Mouse (Mus musculus) heart, postnatal 36 days (tissue): ENCODE data around the gene Vps13d. TPM values are rescaled to one million over a fixed set of nuclear protein-coding genes. Genes with fewer than 3 reads are reported as not detected.

Source experiments
- DNase-seq, 2 experiments: peaks; one replicate each; pipeline ENCODE4 v3.0.0; 2021 to 2022
- intact Hi-C: fragments of 180-260 bp; cut with DNase I; formaldehyde crosslinking; loops from one replicate; pipeline ENCODE4 v1.15.1; 2025
- total RNA-seq, 2 experiments: library from RNA; stranded (reverse); gene quantifications; 2 replicates each; pipeline ENCODE4 v1.2.3; 2021

The Vps13d gene
- total RNA-seq, 2 experiments from 2014 or later = 70.1 to 73.5 TPM

DNA sequence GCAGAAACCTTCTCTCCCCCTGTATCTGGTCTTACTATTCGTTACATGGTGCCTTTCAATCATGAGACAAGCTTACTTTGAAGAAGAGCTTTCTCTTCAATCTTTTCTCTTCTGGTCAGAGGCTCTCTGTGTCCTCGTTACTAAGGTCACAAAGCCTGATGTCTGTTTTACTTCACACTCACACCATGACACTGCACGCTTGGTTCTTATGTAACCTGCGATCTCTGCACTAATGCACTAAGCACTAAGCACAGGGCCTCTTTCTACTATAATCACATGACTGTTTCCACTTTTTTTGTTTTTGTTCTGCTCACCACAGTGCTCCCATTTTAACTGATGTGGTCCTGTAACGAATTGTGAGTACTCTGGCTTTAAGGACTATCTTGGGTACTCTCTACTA is 146.8 kb downstream of the Vps13d start:
- intact Hi-C loops = loop anchor here (10.0 kb wide), 1 partner anchor 93 kb away; no protein-coding TSS in a partner anchor
- no peak for DNase-seq

DNA sequence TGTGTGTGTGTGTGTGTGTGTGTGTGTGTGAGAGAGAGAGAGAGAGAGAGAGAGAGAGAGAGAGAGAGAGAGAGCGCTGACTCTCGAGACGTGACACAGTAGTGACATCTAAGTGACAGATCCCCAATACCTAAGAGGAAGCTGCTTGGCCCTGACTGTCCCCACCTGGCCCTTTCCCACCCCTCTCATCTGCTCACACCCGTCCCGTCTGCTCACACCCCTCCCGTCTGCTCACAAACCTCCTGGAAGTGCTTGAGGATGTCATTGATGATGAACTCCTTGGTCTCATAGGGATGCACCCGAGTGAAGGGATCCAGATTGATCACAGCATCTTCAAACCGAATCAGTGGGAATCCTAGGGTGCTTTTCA is 148.8 kb downstream of the Vps13d start:
- intact Hi-C loops = loop anchor here (10.0 kb wide), 1 partner anchor 91 kb away; no protein-coding TSS in a partner anchor
- DNase-seq = no peak

DNA sequence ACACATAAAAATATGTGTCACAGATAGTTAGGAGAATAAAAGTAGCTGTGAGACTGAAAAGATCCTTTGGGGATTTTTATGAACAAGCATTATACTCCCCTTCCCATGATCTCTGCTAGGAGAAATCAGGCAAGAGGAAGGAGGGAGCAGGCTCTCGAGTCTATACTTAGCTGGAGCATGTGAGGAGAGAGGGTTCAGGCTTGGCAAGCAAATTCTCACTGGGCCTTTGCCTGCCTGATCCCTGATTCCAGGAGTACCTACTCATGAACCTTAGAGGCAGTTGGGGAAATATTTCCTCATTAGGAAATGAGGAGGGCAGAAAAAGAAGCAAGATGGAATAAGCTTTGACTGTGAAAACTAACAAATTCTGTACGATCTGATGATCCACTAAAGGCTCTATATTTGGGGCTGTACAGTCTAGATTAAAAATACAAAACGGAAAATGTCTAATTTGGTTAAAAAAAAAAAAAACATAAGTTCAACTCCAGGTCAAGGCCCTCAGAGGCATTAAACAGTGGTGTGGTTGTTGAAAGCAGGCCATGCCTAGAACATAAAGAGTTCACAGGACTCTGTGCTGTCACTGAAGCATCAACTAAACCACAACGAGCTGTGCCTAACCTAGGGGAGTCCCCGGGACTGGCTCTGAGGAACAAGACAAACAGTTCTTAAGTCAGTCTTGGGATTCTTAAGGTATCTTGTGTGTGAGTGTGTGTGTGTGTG is 149.3 kb downstream of the Vps13d start:
- intact Hi-C loops = loop anchor here (10.0 kb wide), 1 partner anchor 91 kb away; no protein-coding TSS in a partner anchor
- no peak for DNase-seq

DNA sequence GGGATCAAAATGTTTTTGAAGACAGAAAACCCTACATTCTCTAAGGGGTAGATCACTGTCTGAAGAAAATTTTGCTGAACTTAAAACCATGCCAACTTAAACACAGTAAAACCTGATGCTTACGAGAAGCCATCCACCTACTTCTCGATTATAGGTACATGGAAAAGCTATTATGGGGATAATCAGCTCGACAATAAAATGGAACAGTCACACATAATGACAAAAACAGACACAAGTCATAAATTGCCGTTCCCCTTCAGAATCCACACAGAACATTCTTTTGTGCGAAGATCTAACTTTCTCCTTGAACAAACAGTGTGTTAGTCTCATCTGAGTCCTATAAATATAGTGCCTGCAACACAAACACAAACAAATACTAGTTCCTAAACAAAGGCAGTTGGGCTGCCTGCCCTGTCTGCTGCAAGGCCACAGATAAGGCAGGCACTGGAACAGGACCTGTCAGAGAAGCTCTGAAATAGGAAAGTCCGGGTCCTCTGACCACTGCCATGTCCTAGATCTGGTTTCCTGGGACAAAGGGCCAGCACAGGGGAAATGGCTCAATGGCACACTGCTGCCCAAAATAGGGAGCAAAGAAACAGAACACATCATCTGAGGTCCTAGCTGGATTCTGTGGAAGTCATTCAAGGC is 153.5 kb downstream of the Vps13d start:
- DNase-seq = peak in 1 of 2 experiments; percentile 57
- intact Hi-C loops = loop anchor here (2.0 to 10.0 kb wide), 2 partner anchors 87 to 151 kb away; no protein-coding TSS in a partner anchor

DNA sequence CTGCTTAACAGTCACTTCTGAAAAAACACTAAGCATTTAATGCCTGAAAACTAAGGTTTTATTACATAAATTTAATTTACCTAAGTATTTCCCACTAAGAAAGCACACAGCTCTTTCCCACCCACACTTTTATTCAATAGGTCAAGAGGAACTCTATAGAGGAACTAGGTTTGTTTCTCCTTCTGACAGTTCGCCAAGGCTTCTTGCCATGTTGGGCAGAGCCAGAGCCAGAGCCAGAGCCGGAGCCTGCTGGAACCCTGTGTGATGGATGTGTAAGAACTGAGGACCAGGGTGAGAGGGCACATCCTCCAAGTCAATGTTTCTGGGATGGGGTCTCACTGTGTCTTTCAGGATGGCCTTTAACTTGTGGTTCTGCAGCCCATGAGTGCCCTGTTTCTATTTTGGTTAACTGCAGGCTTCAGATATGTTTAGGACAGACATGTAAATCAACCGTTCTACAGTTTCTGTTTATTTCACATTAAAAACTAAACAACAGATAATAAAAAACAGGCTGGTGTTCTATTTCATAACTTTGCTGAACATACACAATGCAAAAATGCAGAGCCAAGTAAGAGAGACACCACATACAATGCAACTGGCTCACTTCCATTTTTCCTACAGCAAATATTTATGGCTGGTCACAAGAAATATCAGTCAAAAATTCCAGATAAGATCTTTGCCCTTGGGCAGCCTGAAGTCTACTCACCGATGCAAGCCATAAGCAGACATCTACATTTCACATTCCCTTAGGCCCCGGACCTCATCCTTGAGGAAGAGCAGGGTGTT is 157.0 kb downstream of the Vps13d start:
- no peak for DNase-seq
- intact Hi-C loops = no loop called here

DNA sequence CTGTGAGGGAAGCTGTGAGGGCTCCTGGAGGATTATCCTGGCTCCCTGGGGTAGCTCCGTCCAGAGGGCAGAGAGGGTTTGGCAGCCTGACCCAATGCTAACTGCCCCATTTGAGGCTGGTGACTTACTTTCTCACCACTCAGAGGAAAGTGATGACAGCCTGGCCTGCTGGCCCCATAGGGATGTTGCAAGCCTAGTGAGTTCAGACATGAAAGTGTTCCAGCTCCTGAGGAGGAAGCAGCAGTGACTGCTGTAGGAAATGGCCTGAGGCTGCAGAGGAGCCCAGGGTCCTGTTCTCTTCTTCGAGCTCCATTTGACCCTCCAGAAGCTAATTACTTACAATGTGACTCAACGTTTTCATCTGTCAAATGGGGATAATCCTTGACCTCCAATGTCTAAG is 157.8 kb downstream of the Vps13d start:
- intact Hi-C loops = no loop called here
- DNase-seq = no peak

DNA sequence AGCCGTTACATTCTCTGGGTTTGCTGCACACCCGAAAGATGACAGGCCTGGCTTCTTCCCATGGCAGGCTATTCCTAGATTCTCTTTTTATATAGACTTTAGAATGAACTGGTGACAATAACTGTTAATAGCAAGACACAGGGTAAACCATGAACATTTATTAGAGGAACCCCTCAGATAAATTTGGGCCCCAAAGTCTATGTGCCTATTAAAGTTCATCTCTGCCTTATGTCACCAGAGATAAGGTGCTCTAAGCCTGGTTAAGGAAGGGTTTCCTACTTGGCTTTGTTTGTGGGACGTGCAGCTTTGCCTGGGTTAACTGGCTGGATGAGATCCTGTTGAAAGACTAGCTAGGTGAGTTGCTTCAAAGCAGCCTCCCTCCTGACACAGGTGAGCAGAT is 159.4 kb downstream of the Vps13d start:
- DNase-seq = no peak
- intact Hi-C loops = no loop called here

DNA sequence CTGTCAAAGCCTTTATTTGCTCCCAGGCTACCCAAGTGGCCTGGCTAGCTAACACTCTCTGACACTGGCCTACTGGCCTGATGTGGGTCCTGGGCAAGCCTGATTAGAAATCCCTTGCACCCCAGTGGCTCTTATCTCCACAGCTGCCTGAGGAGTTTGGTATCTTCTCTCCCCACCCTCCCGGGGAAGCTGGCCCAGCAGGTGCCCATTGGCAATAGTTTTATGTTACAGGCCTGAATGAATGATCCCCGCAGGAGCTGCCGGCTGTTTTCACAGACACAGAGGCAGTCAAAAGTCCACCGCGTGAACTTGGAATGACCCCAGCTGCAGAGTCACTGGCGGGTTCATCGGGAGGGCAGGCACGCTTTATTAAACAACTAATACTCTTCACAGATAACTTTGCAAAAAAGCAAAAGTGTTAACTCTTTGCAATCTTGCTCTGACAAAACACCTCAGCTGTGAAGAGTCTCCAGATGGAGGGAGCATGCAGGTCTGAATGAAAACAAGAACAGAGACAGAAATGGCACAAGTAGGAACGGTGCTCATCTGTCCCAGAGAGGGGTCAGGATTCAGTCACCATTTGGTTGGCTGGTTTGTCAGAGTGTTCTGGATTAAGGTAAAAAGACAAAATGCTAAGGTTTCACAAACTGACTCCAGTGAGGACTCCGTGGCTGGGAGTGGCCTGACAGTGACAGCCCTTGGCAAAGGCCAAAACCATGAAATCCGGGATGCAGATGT is 160.1 kb downstream of the Vps13d start:
- DNase-seq = peak in 1 of 2 experiments; percentile 46
- intact Hi-C loops = no loop called here

DNA sequence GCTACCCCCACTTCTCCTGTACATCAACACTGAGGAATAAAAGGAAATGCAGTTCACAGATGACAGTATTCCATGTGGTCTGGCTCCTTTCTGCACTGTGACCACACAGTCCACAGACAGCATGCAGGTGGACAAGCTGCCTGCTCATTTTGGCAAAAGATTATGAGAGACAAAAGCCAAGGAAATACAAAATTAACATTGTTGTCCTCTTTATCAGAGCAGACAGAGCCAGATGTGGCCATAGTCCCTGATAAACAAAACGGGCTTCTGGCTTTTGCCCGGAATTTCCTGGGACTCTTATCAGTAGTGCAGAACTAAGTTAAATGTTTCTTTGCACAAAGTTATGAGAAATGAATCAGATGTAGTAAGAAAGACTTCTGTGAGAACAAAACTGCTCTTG is 161.4 kb downstream of the Vps13d start:
- intact Hi-C loops = no loop called here
- no peak for DNase-seq

DNA sequence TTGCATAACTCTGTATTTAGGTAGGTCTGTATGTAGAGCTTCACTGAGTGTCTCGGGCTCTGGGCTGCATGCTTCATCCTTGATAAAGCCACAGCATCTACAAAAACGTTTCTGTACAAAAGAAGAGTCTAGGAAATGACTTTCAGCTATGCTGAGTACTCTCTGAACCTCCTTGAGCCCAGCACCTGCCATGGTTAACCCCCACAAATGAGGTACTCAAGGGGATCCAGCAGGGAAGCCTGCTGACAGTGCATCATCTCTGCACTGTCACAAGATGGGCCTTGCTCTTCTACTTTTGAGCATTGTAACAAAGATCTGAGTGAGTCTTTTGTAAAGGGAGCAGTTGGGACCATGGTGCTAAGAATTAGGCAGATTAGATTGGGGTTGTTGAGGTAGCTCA is 162.2 kb downstream of the Vps13d start:
- intact Hi-C loops = no loop called here

DNA sequence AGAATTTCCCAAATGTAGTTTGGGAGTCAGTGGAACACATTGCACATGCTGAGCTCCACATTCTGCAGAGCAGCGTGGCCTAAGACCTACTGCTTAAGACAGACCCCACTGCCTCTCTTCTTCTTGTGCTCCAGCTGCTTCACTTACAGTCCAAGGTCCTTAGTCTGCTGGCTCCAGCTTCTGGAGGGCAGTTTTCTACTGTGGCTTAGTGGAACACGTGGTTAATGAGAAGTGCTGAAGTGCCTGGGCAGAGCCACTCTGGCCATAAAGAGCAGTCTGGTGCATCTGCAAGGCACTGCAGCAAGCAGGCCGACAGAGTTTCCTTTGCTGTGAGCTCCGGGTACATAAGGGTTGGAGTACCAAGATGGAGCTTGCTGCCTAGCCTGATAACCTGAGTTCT is 163.3 kb downstream of the Vps13d start:
- no peak for DNase-seq
- intact Hi-C loops = no loop called here

More for the DNA sequence above, 162.2 kb downstream of the Vps13d start:
- DNase-seq = no peak

DNA sequence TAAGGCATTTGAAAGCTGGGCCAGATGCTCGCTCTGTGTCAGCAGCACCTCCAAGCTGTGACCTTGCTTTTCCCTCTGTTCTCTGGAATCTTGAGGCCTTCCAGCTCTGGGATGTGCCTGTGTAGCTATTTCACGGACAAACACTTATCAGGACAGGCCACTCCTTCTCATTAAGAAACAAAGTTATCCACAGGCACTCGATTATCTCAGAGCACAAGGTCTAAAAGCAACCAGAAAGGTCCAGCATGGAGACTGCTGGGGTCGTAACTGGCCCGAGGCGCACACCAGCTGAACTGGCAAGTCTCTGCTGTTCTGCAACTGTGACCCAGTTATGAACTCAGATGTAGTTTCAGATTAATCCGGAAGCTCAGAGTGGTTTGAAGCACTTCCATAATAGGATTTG is 168.4 kb downstream of the Vps13d start:
- intact Hi-C loops = no loop called here
- peak; percentile 37 to 50 for DNase-seq

DNA sequence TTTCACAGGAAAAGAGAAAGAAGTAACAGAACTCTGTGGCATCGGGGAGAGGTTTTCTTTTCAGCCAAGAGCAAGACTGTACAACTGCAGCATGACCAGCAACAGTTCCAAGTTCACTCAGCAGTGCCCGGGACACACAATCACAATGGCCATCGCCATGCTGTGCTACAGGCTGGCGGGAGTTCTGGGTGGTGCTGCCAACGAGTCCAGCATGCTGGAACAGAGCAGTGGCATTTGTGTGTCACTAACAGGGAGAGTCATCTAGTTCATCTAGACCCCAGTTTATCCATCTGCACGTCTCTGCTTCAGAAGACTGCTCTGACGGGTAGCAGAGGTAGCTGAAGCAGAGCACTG is 169.4 kb downstream of the Vps13d start:
- DNase-seq = peak; percentile 53 to 59
- intact Hi-C loops = no loop called here

DNA sequence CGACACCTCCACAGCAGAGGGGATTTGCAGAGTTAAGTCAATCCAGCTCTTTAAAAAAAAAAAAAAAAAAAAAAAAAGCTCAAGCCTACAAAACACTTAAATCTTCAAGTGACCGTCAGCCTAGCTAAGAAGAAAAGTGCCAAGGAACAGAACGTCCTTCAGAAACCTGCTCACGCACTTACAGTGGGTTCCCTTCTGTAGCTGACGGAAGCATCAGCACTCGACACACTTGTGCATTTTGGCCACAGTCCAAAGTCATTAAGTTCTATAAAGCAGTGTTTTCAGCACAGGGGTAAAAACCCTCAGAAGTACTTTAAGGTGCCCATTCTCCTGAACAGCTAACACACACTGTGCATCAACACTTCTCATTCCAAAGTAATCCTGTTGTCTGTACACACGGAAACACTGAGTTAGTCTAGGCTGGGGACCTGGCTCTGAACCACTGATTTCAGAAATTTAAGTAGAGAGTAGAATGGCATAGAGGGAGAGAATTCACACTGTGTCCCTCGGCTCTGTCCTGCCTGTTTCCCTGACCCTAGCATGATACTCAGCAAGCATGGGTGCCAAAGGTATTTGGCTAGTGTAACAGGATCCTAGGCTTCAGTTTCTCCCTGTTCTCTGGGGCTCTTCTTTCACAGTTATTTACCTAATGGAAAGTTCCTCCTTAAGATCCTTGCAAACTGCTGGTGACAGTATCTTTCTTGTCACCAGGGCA is 170.0 kb downstream of the Vps13d start:
- DNase-seq = peak in 1 of 2 experiments; percentile 41
- intact Hi-C loops = loop anchor here (5.0 kb wide), 1 partner anchor 43 kb away; no protein-coding TSS in a partner anchor

DNA sequence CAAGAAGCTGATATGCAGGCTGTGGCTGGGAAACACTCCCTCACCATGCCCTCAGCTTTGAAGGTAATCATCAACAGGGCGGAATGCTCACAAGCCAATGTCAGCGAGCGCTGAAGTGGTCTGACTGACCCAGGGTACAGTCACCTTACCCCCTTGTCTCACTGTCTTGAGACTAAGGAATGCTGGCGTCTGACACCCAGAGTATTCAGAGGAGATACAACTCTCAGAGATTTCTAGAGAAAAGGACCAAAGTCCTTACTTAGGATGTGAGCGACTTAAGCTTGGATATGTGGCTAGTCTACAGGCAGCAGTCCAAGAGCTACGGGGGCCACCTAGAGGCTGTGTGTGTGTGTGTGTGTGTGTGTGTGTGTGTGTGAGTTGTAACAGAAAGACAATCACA is 170.9 kb downstream of the Vps13d start:
- intact Hi-C loops = loop anchor here (5.0 kb wide), 1 partner anchor 42 kb away; no protein-coding TSS in a partner anchor
- no peak for DNase-seq

DNA sequence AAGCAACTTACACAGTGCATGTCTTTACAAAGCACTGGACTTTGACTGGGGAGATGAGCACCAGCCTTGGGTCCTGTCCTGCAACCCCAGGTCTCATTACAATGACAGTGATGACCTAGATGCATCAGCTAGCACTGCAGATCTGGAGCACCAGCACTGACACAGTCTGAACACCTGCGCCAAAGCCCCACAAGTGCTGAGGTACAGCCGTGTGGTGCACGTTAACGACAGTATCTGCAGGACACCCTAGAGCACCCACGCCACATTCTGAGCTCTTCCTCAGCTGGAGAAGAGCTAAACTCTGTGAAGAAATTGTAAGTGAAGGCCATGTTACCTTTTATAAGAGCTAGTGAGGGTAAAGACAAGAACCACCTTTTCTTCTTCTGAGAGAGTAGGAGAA is 172.0 kb downstream of the Vps13d start:
- intact Hi-C loops = loop anchor here (5.0 kb wide), 1 partner anchor 41 kb away; no protein-coding TSS in a partner anchor
- DNase-seq = no peak

DNA sequence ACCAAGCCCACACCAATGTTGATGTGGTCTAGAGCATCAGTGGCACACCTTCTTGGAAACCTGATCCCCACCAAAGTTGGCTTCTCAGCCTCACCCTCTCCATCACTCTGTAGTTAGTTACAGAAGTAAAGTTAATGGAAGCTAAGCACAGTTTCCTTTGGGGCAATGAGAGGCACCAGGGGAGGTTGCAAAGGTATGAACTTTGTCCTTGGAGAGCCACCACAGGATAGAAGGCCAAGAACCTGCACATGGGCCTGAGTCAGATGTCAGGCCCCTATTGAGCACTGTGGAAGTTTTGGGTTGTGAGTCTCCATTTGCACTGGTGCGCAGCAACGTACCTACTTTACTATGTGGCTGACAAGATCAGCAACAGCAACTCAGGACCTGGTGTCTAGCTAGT is 172.6 kb downstream of the Vps13d start:
- intact Hi-C loops = loop anchor here (5.0 kb wide), 1 partner anchor 40 kb away; no protein-coding TSS in a partner anchor
- no peak for DNase-seq

DNA sequence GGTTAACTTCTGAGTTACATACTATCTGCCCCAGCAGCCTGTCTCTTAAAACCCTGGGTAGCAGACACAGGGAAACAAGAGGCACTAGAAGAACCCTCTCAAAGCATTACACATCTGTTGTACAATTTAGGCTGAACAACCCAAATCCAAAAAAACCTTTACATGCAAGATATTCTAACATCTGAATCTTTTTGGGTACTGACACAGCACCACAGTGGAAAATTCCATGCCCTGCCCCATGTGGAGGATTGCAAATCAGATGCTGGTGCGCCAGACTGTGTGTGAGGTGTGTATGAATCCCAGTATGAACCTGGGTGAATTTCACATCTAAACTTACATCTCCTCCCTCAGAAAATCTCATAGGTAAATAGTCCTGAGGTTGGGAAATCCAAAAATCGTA is 174.4 kb downstream of the Vps13d start:
- no peak for DNase-seq
- intact Hi-C loops = loop anchor here (5.0 kb wide), 1 partner anchor 38 kb away; no protein-coding TSS in a partner anchor

DNA sequence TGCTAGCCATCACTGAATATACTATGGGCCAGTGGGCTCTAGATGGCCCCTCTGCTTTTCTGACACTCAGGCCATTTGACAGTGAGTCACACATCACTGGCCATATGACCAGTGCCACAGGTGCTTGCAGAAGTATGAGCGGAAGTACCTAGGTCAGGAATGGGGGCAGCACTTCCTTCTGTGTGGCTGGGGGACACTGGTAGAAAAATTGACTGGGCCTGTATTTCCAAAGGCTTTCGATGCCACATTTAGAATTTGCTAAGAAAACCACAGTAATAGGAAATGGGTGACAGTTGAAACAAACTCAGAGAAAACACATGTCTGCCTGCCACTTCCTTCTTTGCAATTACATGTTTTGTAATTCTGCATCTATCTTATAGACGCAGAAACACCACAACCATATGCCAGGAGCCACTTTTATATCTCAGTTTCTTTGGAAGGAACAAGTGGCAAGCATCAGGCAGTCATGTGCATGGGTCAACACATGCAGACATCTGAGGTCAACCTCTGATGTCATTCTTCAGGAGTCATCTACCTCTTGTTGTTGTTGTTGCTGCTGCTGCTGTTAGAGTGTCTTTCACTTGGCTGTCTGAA is 175.6 kb downstream of the Vps13d start:
- no peak for DNase-seq
- intact Hi-C loops = no loop called here
